Mouse (Mus musculus) forebrain, embryonic 15.5 days (tissue): ENCODE results near the gene Srl. TPM values are rescaled to one million over a fixed set of nuclear protein-coding genes. Genes with fewer than 3 reads are reported as not detected.

Source experiments
- ATAC-seq: fragments of 200-750 bp; cut with Nextera tagmentation; replicated peaks from 2 replicates; pipeline ENCODE4 v1.8.0; 2017; ENCODE audit warnings: mild to moderate bottlenecking, moderate TSS enrichment, moderate library complexity
- H3K27ac ChIP-seq: fragments of 300-500 bp; sonication (generic); replicated peaks from 2 replicates; pipeline ENCODE4 v1.5.1; 2015; ENCODE audit warnings: mild to moderate bottlenecking, inconsistent platforms
- H3K27me3 ChIP-seq: fragments of 300-500 bp; sonication (generic); 2 replicates; pipeline ENCODE4 v1.6.1; 2015; ENCODE audit warnings: inconsistent platforms
- H3K36me3 ChIP-seq: fragments of 300-500 bp; sonication (generic); 2 replicates; pipeline ENCODE4 v1.6.1; 2015; ENCODE audit warnings: mild to moderate bottlenecking, inconsistent platforms
- H3K4me1 ChIP-seq: fragments of 300-500 bp; sonication (generic); 2 replicates; pipeline ENCODE4 v1.6.1; 2015; ENCODE audit warnings: inconsistent platforms
- H3K4me2 ChIP-seq: fragments of 300-500 bp; sonication (generic); replicated peaks from 2 replicates; pipeline ENCODE4 v1.6.1; 2015; ENCODE audit warnings: mild to moderate bottlenecking, inconsistent platforms
- H3K4me3 ChIP-seq: fragments of 300-500 bp; sonication (generic); 2 replicates; pipeline ENCODE4 v1.5.1; 2015; ENCODE audit warnings: mild to moderate bottlenecking, inconsistent platforms
- H3K9ac ChIP-seq: fragments of 300-500 bp; sonication (generic); replicated peaks from 2 replicates; pipeline ENCODE4 v1.6.1; 2015; ENCODE audit warnings: mild to moderate bottlenecking, inconsistent platforms
- H3K9me3 ChIP-seq: fragments of 300-500 bp; sonication (generic); 2 replicates; pipeline ENCODE4 v1.6.1; 2016; ENCODE audit warnings: inconsistent platforms
- WGBS: fragments of 180-500 bp; shearing (Covaris S2); methylation state at CpG from one replicate; pipeline ENCODE4 v1.1.7; 2015; ENCODE audit warnings: mixed read lengths; 5-methylcytosine and 5-hydroxymethylcytosine counted together
- polyA plus RNA-seq: library from polyadenylated mRNA; unstranded; fragments of >200 nt; fragmentation: Nextera tagmentation; extraction: Ambion mirVana; gene quantifications from 2 replicates; pipeline ENCODE4 v1.2.1, GENCODE M21; 2015

Gene Srl
- polyA plus RNA-seq, 1 experiment from 2014 or later: 40.1 TPM

- Histone ChIP-seq H3K27ac (no peak overlapping the region), H3K36me3 (peaks cover 32% of the 10 kb centered on the region), H3K9ac (no peak overlapping the region), H3K9me3 (no peaks in the 10 kb centered on the region), H3K4me3 (no peak overlapping the region), H3K27me3 (no peaks in the 10 kb centered on the region), H3K4me2 (no peak overlapping the region), H3K4me1 (0 out of 2 replicates have a peak, but pooled peaks cover 3% of the 10 kb centered on the region)
- ATAC-seq: peak; percentile 72
- 39% methylated on average over 13 of the region's 13 CpGs for WGBS
Observed at GRCm38 (mm10) chr16:4551056-4551455, 9.4 kb upstream of the Srl start.

DNA sequence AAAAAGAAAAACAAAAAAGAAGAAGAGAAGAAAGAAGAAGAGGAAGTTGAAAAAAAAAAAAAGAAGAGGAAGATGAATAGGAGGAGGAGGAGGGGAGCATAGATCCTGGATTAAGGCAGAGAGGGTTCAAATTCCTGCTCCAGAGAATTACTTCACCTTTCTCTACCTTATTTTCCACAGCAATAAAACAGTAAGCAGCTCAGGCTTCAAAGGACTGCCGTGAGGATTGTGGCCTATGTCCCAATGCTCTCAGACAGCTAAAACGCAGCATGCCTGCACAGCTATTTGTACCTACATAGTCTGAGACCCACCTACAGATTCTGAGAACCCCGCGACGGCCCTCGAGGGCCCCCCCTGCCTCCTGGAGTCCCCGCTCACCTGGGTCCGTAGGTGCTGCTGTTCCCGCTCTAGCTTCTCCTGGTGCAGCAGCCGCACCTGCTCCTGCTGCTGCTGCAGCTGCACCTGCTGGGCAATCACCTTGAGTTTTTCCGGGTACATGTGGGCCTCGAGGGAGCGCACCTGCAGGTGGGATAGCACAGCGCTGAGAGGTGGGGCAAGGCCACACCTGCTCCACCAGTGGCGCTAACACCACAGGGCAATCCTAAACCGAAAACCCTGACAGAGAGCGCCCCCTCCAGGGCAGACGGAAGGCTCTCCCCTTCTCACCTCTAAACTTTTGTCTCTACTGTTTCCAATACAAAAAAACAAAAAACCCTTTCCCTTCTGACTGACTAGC is 7.5 kb upstream of the Srl start:
- Histone ChIP-seq H3K4me1 (0 out of 2 replicates have a peak, but pooled peaks cover 3% of the 10 kb centered on the region), H3K9me3 (no peaks in the 10 kb centered on the region), H3K27ac (no peak overlapping the region), H3K9ac (no peak overlapping the region), H3K4me3 (no peak overlapping the region), H3K27me3 (no peaks in the 10 kb centered on the region), H3K4me2 (no peak overlapping the region), H3K36me3 (peaks cover 43% of the 10 kb centered on the region)
- WGBS: 93% methylated on average over 18 of the region's 18 CpGs
- ATAC-seq: no peak

DNA sequence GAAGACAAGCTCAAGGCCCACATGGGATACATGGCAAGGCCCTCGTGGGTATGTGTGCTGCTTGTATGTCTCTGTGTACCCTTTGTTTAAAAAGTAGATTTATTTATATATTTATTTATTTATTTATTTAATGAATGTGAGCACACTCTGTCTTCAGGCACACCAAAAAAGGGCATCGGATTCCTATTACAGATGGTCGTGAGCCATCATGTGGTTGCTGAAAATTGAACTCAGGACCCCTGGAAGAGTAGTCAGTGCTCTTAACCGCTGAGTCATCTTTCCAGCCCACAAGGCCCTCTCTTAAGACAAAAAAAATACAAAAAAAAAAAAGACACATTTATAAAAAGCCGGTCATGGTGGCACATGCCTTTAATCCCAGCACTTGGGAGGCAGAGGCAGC is 6.0 kb upstream of the Srl start:
- Histone ChIP-seq H3K27me3 (no peaks in the 10 kb centered on the region), H3K9ac (no peak overlapping the region), H3K9me3 (no peaks in the 10 kb centered on the region), H3K36me3 (peaks cover 43% of the 10 kb centered on the region), H3K27ac (no peak overlapping the region), H3K4me3 (no peak overlapping the region), H3K4me2 (no peak overlapping the region), H3K4me1 (peaks cover 3% of the 10 kb centered on the region; the same call in 1 of the 2 replicates)
- WGBS: 94% methylated on average over 5 of the region's 5 CpGs
- ATAC-seq: no peak

GRCm38 (mm10) chr16:4546838-4547237 is 5.2 kb upstream of the Srl start:
- WGBS: 96% methylated on average over 8 of the region's 8 CpGs
- Histone ChIP-seq H3K9me3 (no peaks in the 10 kb centered on the region), H3K27ac (no peak overlapping the region), H3K27me3 (no peaks in the 10 kb centered on the region), H3K36me3 (peaks cover 43% of the 10 kb centered on the region), H3K4me3 (no peak overlapping the region), H3K4me1 (peaks cover 10% of the 10 kb centered on the region), H3K9ac (no peak overlapping the region), H3K4me2 (no peak overlapping the region)
- ATAC-seq: no peak

GRCm38 (mm10) chr16:4544845-4545244 is 3.2 kb upstream of the Srl start:
- 88% methylated on average over 9 of the region's 9 CpGs for WGBS
- Histone ChIP-seq H3K27me3 (no peaks in the 10 kb centered on the region), H3K4me1 (peaks cover 22% of the 10 kb centered on the region), H3K4me3 (no peak overlapping the region), H3K4me2 (no peak overlapping the region), H3K9ac (no peak overlapping the region), H3K9me3 (no peaks in the 10 kb centered on the region), H3K27ac (no peak overlapping the region), H3K36me3 (peaks cover 37% of the 10 kb centered on the region)
- no peak for ATAC-seq

- Histone ChIP-seq H3K36me3 (peaks cover 22% of the 10 kb centered on the region), H3K27ac (0 out of 2 replicates have a peak overlapping the region, but pooled peaks have one; percentile 2), H3K4me1 (peaks cover 29% of the 10 kb centered on the region), H3K27me3 (no peaks in the 10 kb centered on the region), H3K4me2 (no peak overlapping the region), H3K9ac (no peak overlapping the region; the same call in 1 of the 2 replicates), H3K9me3 (no peaks in the 10 kb centered on the region), H3K4me3 (no peak overlapping the region)
- no peak for ATAC-seq
- WGBS: 70% methylated on average over 3 of the region's 3 CpGs
Observed at GRCm38 (mm10) chr16:4543266-4543665, 1.6 kb upstream of the Srl start.

GRCm38 (mm10) chr16:4542236-4542774 is 689 bp upstream of the Srl start:
- peak overlapping the region; percentile 47 for H3K4me3 ChIP-seq
- no peaks in the 10 kb centered on the region for H3K27me3 ChIP-seq
- 50% methylated on average over 7 of the region's 7 CpGs for whole genome bisulfite sequencing
- peak; percentile 38 for ATAC-seq
- no peaks in the 10 kb centered on the region for H3K9me3 ChIP-seq
- H3K4me2 ChIP-seq: peak overlapping the region; percentile 40
- H3K4me1 ChIP-seq: peaks cover 33% of the 10 kb centered on the region
- H3K27ac ChIP-seq: peak overlapping the region; percentile 65
- peak overlapping the region; percentile 34; the same call in 1 of the 2 replicates for H3K9ac ChIP-seq
- peaks cover 17% of the 10 kb centered on the region for H3K36me3 ChIP-seq

DNA sequence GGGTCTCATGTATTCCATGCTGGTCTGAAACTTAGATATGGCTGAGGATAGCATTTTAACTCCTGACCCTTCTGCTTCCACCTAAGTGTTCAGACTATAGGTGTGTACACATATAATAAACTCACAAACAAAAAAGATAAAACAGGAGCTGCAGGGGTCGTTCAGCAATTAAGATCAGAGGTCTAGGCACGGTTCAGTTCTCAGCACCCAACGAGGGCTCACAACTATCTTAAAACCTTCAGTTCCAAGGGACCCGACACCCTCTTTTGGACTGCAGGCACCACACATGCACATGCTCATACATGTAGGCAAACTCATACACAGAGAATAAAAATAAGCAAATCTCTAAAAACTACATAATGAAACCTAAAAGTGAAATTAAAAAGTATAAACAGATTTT is 583 bp downstream of the Srl start:
- H3K9me3 ChIP-seq: no peaks in the 10 kb centered on the region
- ATAC-seq: no peak
- 68% methylated on average over 4 of the region's 4 CpGs for WGBS
- peak overlapping the region; percentile 43 for H3K9ac ChIP-seq
- H3K27ac ChIP-seq: peak overlapping the region; percentile 65
- peak overlapping the region; percentile 47 for H3K4me3 ChIP-seq
- peak overlapping the region; percentile 40 for H3K4me2 ChIP-seq
- H3K27me3 ChIP-seq: no peaks in the 10 kb centered on the region
- H3K4me1 ChIP-seq: peaks cover 33% of the 10 kb centered on the region
- peaks cover 10% of the 10 kb centered on the region for H3K36me3 ChIP-seq

GRCm38 (mm10) chr16:4540064-4540775 is 1.4 kb downstream of the Srl start:
- H3K4me3 ChIP-seq: 0 out of 2 replicates have a peak overlapping the region, but pooled peaks have one; percentile 3
- peaks cover 33% of the 10 kb centered on the region for H3K4me1 ChIP-seq
- H3K36me3 ChIP-seq: peaks cover 4% of the 10 kb centered on the region; the same call in 1 of the 2 replicates
- 0 out of 2 replicates have a peak overlapping the region, but pooled peaks have one; percentile 9 for H3K27ac ChIP-seq
- H3K9ac ChIP-seq: no peak overlapping the region
- no peaks in the 10 kb centered on the region for H3K27me3 ChIP-seq
- peak; percentile 63 for ATAC-seq
- 53% methylated on average over 12 of the region's 12 CpGs for WGBS
- H3K4me2 ChIP-seq: no peak overlapping the region
- H3K9me3 ChIP-seq: no peaks in the 10 kb centered on the region

- Histone ChIP-seq H3K27me3 (no peaks in the 10 kb centered on the region), H3K4me3 (no peak overlapping the region), H3K4me1 (peaks cover 33% of the 10 kb centered on the region), H3K4me2 (no peak overlapping the region), H3K36me3 (peaks cover 3% of the 10 kb centered on the region; the same call in 1 of the 2 replicates), H3K27ac (peak overlapping the region; percentile 53), H3K9me3 (no peaks in the 10 kb centered on the region), H3K9ac (no peak overlapping the region)
- 64% methylated on average over 4 of the region's 4 CpGs for WGBS
- ATAC-seq: no peak
Observed at GRCm38 (mm10) chr16:4539521-4539920, 2.1 kb downstream of the Srl start.

DNA sequence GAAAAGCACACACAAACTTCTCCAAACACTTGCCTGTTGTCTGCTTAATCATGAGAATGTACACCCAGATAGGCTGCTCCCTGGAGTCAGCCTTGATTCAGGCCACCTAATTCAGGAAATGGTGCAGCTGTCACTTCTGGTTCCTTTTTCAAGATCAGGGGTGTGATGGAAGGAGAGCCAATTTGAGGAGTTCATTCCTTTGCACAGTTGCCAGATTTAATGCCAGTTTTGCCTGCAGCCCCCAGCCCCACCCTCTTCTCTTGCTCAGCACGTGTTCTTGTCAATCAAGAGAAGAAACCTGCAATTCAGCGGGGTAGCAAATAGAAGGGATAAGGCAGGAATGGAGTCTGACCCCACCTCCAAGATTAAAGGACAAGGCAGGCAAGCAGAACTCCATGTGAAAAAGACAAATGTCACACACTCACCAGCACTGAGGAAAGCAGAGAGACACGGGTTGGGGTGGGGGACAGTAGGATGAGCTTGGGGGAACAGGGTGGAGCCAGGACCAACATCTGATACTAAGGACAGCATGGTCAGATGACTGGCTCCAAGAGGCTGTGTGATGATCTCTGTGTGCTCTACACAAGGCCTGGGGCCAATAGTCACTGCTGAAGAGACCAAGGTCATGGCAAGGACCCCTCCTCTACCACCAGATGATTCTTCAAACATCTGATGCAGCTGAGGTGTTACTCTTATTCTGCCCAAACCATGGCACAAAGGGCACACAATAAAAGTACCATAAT is 3.8 kb downstream of the Srl start:
- peaks cover 32% of the 10 kb centered on the region for H3K4me1 ChIP-seq
- H3K36me3 ChIP-seq: no peaks in the 10 kb centered on the region
- no peak overlapping the region for H3K4me2 ChIP-seq
- H3K9me3 ChIP-seq: no peaks in the 10 kb centered on the region
- H3K27ac ChIP-seq: no peak overlapping the region
- 44% methylated on average over 3 of the region's 3 CpGs for WGBS
- no peak overlapping the region for H3K9ac ChIP-seq
- no peak overlapping the region for H3K4me3 ChIP-seq
- no peak for ATAC-seq
- no peaks in the 10 kb centered on the region for H3K27me3 ChIP-seq
